Comparison of ENCODE assay signal across 8 mouse cellular contexts in genomic region chr17:26972703-26973574, GRCm38 (mm10). TPM values are rescaled to one million over a fixed set of nuclear protein-coding genes. Genes with fewer than 3 reads are reported as not detected.
DNase-seq lines count a peak whose midpoint lies in the region; ATAC-seq and TF ChIP-seq lines count a peak whose summit lies in the region.

Zbtb9 (plus strand) TSS chr17:26973167.

- peak; percentile 100 for ATAC-seq in forebrain, embryonic 15.5 days (replicated peaks)
- peak; percentile 97 for ATAC-seq in neutrophil, adult 5-6 weeks (ENCODE audit: extremely low read depth, insufficient number of reproducible peaks, low FRiP score, poor library complexity, severe bottlenecking)

- peak within 1 kb of the TSS; percentile 77 to 93 for H3K4me3 ChIP-seq in ES-E14 (ENCODE audit: insufficient read depth in 1 of 2, low read depth in 1 of 2, low read length in 2 of 2, poor library complexity in 1 of 2, severe bottlenecking in 1 of 2)
- peak within 1 kb of the TSS; percentile 86 for H3K4me3 ChIP-seq in forebrain, embryonic 15.5 days
- peak within 1 kb of the TSS; percentile 99 for H3K4me3 ChIP-seq in lung, adult 2 months (replicated peaks; ENCODE audit: extremely low read depth, low read depth, low read length)

- peak; percentile 98 for TF ChIP-seq POLR2A in lung, adult 2 months (IDR thresholded peaks at IDR 0.05; ENCODE audit: borderline replicate concordance, extremely low read depth, low read depth, low read length)

- no peak for TF ChIP-seq CTCF in lung, adult 2 months (IDR thresholded peaks at IDR 0.05; ENCODE audit: insufficient read depth, low read length)

- H3K27ac ChIP-seq in ES-E14 (ENCODE audit: insufficient read depth, low read depth, low read length, poor library complexity, severe bottlenecking), result no peak within 1 kb of the TSS
- H3K27ac ChIP-seq in forebrain, embryonic 15.5 days (replicated peaks), result peak within 1 kb of the TSS; percentile 74

- peak within 1 kb of the TSS; percentile 86 for H3K9ac ChIP-seq in ES-E14 (ENCODE audit: insufficient read depth, low read depth, low read length, poor library complexity, severe bottlenecking)
- H3K9ac ChIP-seq in forebrain, embryonic 15.5 days (replicated peaks), result peak within 1 kb of the TSS; percentile 75

- in situ Hi-C loops in ES-E14 (cut with MboI; ENCODE audit: low sequenced_read_pairs in 2 of 2, unreplicated experiment in 2 of 2), result no loop called here

- no peaks in the 10 kb centered on the region for H3K9me3 ChIP-seq in ES-E14 (ENCODE audit: control insufficient read depth, insufficient read depth, low read depth, low read length)
- H3K9me3 ChIP-seq in forebrain, embryonic 15.5 days, result no peaks in the 10 kb centered on the region

- H3K4me2 ChIP-seq in forebrain, embryonic 15.5 days (replicated peaks), result peak within 1 kb of the TSS; percentile 84

- under 1% methylated on average over 72 of the region's 75 CpGs for WGBS in forebrain, embryonic 15.5 days
- WGBS in lung, adult 2 months, result under 1% methylated on average over 75 of the region's 75 CpGs

- peaks cover 0 to 15% of the 10 kb centered on the region in 2 experiments; a peak in 1 of 4 replicates for H3K4me1 ChIP-seq in ES-E14 (ENCODE audit: control insufficient read depth in 2 of 2, insufficient read depth in 2 of 2, low read length in 2 of 2, poor library complexity in 1 of 2)
- peaks cover 58% of the 10 kb centered on the region for H3K4me1 ChIP-seq in forebrain, embryonic 15.5 days
- H3K4me1 ChIP-seq in lung, adult 2 months (ENCODE audit: control insufficient read depth, insufficient read depth, low read length), result peaks cover 3% of the 10 kb centered on the region

- peaks cover 16% of the 10 kb centered on the region for H3K36me3 ChIP-seq in ES-E14 (ENCODE audit: control insufficient read depth, insufficient read depth, low read length, poor library complexity, severe bottlenecking)
- peaks cover 50% of the 10 kb centered on the region for H3K36me3 ChIP-seq in forebrain, embryonic 15.5 days

- intact Hi-C loops in heart, postnatal 25 days (cut with DNase I), result loop anchor here (2.0 to 10.0 kb wide), 2 partner anchors 48 to 58 kb away; partner anchors contain the start of gene Kifc5b

- peak; percentile 90 for DNase-seq in ES-E14 (ENCODE audit: low read depth, low spot score)
- DNase-seq in cerebellum, adult 11-12 months, result peak; percentile 96
- DNase-seq in heart, postnatal 25 days (ENCODE audit: low spot score), result peak; percentile 95
- peak; percentile 95 to 97 for DNase-seq in layer of hippocampus, adult 18-20 months (ENCODE audit: low spot score in 2 of 2)
- peak; percentile 95 for DNase-seq in lung, adult 2 months
- DNase-seq in thymus, adult 18-20 months, result peak; percentile 96

- H3K27me3 ChIP-seq in forebrain, embryonic 15.5 days, result no peaks in the 10 kb centered on the region

TF ChIP-seq in ES-E14, 5 proteins besides CTCF, POLR2A, EP300 and RAD21:
- TF ChIP-seq MAFK (IDR thresholded peaks at IDR 0.05; ENCODE audit: insufficient read depth, low read depth, low read length), result no peak
- TF ChIP-seq CHD2 (IDR thresholded peaks at IDR 0.05; ENCODE audit: low read depth, low read length), result peak; percentile 64; the same call in 1 of the 2 replicates

RNA-seq across cellular contexts. Expression of gene Zbtb9, which starts in this region (rescaled TPM):
- total RNA-seq in ES-E14 (2012; rRNA removed), result 6.7 and 8.2 TPM in 2 replicates
- polyA plus RNA-seq in forebrain, embryonic 15.5 days (2015; fragmentation: Nextera tagmentation; extraction: Ambion mirVana), result 15.8 and 17.2 TPM in 2 replicates
- total RNA-seq in heart, postnatal 25 days (2021), result 1 to 10 TPM; 2.9 to 3.8 TPM
- 10 to 100 TPM; 15.2 to 15.5 TPM for total RNA-seq in layer of hippocampus, adult 18-20 months (2021)
- 14.1 and 14.5 TPM in 2 replicates for polyA plus RNA-seq in lung, adult 2 months (2012; rRNA removed)
- 20.9 and 32.8 TPM in 2 replicates for total RNA-seq in neutrophil, adult 5-6 weeks (2017)
